Mouse (Mus musculus) hematopoietic multipotent progenitor cell, adult 10-12 weeks (in vitro differentiated cells): Measurements from ENCODE around the gene Oasl1. TPM values are rescaled to one million over a fixed set of nuclear protein-coding genes. Genes with fewer than 3 reads are reported as not detected.

ENCODE experiments used
- polyA plus RNA-seq: library from polyadenylated mRNA; stranded (reverse); fragments of >175 nt; gene quantifications from 2 replicates; pipeline ENCODE4 v1.2.3, GENCODE M21; 2012; ENCODE audit warnings: low replicate concordance

Gene Oasl1
- polyA plus RNA-seq, result 23.9 and 25.0 TPM in 2 replicates

DNA sequence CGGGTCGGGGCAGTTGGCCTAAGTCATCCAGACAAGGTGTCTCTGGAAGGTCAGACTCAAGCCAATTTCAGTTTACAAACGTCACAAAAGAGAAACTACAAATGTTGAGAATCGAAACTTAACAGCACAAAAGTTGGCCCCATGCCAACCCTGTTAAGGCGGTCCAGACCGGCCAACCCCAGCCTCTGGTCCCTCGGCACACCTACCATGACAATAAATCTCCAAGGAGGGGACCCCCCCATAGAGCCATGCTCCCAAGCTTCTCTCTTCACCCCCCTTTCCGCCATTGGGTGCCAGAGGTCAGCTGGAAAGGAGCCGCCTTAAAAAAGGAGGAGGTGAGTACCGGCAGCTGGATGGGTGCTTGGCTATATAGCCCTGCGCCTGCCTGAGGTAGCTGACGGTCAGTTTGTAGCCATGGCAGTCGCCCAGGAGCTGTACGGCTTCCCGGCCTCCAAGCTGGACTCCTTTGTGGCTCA, at the start of gene Oasl1:
Oasl1 (plus strand) TSS at position 243 of the 476 bp plus-strand sequence.

DNA sequence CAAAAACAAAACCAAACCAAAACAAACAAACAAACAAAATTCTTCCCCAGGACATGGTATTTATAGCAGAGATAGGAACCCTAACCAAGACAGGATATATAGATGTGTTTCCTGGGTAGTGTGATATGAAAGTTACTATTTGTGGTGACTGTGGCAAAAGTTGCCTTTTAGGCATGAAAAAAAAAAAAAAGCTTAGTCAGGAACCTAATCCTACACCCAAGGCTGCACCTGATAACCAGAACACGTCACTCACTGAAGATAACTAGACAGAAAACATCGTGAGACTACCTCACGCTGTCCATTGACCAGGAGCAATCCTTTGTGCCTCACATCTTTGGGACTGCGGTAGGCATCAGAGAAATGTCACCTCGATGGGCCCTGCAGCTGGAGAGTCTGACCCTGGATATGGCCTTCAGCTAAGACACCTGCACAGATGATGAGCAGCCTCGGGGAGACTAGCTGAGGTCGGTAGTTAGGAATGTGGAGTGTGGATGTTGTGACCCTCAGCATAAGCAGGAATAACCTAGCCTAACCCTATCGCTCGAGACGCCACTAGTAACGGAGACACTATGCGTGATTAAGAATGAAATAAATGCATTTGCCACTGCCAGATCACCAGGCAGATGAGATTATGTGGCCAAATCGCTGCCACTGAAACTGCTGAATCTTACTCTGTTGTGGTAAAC, 26.2 kb upstream of the Oasl1 start, which contains the start of gene Oasl2:
Oasl2 (plus strand) TSS at position 249 of the 686 bp plus-strand sequence.

GRCm38 (mm10) chr5:114942074-114942765, 19.2 kb downstream of the Oasl1 start, which contains the start of gene 2210016L21Rik:
2210016L21Rik (plus strand) TSS chr5:114942158.

DNA sequence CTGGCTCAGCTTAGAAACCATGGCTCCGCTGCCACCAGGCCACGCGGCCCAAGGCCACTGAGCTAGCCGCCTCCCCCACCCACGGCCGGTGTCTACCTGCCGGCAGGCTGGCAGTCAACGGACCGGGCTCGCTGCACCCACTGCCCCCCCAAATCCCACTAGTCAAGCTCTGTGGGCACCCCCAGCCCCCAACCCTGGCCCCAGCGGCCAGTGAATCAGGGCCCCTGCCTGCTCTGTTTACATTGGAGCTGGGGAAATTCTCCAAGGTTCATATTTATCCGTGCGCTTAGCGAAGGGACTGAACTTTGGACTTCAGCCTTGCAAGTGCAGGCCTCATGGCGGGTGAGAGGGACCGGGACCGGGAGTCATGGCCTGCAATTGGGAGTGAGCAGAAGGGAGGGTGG, 47.8 kb downstream of the Oasl1 start, which contains the start of gene Hnf1a:
Hnf1a (minus strand) TSS at position 271 of the 404 bp plus-strand sequence.

Other genes starting within 250 kb of the Oasl1 start
- 130 and 165 TPM in 2 replicates for gene Gltp, start 232.3 kb upstream of the Oasl1 start, polyA plus RNA-seq
- 17.4 and 36.8 TPM in 2 replicates for gene Tchp, start 215.5 kb upstream of the Oasl1 start, polyA plus RNA-seq
- 305 and 353 TPM in 2 replicates for gene Ankrd13a, start 148.6 kb upstream of the Oasl1 start, polyA plus RNA-seq
- 211 and 265 TPM in 2 replicates for gene Git2, start 147.7 kb upstream of the Oasl1 start, polyA plus RNA-seq
- gene 1500011B03Rik, start 99.8 kb upstream of the Oasl1 start, polyA plus RNA-seq, result 83.2 and 99.6 TPM in 2 replicates
- gene 4930519G04Rik, start 69.6 kb upstream of the Oasl1 start, polyA plus RNA-seq, result not detected in 2 replicates
- gene Gm9936, start 64.6 kb upstream of the Oasl1 start, polyA plus RNA-seq, result not detected in 2 replicates
- gene Oasl2, start 26.3 kb upstream of the Oasl1 start, polyA plus RNA-seq, result 0.67 and 0.83 TPM in 2 replicates
- gene 2210016L21Rik, start 18.9 kb downstream of the Oasl1 start, polyA plus RNA-seq, result 39.5 and 52.5 TPM in 2 replicates
- gene Hnf1a, start 47.9 kb downstream of the Oasl1 start, polyA plus RNA-seq, result 0.14 TPM in 1 of 2 replicates, not detected in the other
- gene Sppl3, start 87.9 kb downstream of the Oasl1 start, polyA plus RNA-seq, result 21.8 and 40.6 TPM in 2 replicates
- gene Gm10401, start 175.1 kb downstream of the Oasl1 start, polyA plus RNA-seq, result not detected in 2 replicates
- 24.4 and 28.9 TPM in 2 replicates for gene Acads, start 196.1 kb downstream of the Oasl1 start, polyA plus RNA-seq
- 82.2 and 147 TPM in 2 replicates for gene Unc119b, start 211.7 kb downstream of the Oasl1 start, polyA plus RNA-seq
- 46.4 and 54.1 TPM in 2 replicates for gene Mlec, start 234.9 kb downstream of the Oasl1 start, polyA plus RNA-seq